Mouse (Mus musculus): ENCODE measurements around the gene Ikbkg. TPM values are rescaled to one million over a fixed set of nuclear protein-coding genes. Genes with fewer than 3 reads are reported as not detected.

Gene Ikbkg
- polyA plus RNA-seq (2012; ENCODE audit: low replicate concordance), result 16.9 and 22.2 TPM in 2 replicates

GRCm38 (mm10) chrX:74392535-74393443, at the start of gene Ikbkg, which contains the start of gene Fam3a:
TSS of gene Ikbkg (plus strand) at chrX:74393290.
TSS of gene Fam3a (minus strand) at chrX:74393272.

GRCm38 (mm10) chrX:74353467-74353770, 39.7 kb upstream of the Ikbkg start, which contains the start of gene Lage3:
TSS of gene Lage3 (minus strand) at chrX:74353618.

GRCm38 (mm10) chrX:74372888-74373549, 20.1 kb upstream of the Ikbkg start, which contains the start of the genes Ubl4a and Slc10a3:
TSS of gene Ubl4a (minus strand) at chrX:74373218.
TSS of gene Slc10a3 (minus strand) at chrX:74373349.

GRCm38 (mm10) chrX:74428826-74429276, 35.8 kb downstream of the Ikbkg start, which contains the start of gene G6pdx:
TSS of gene G6pdx (minus strand) at chrX:74429194.

GRCm38 (mm10) chrX:74481349-74481885, 88.3 kb downstream of the Ikbkg start, which contains the start of gene Gm6880:
TSS of gene Gm6880 (minus strand) at chrX:74481399.

Other genes starting within 250 kb of the Ikbkg start
- gene Tex28, start 225.5 kb upstream of the Ikbkg start, polyA plus RNA-seq (2012; ENCODE audit: low replicate concordance), result not detected in 2 replicates
- gene Tktl1, start 216.0 kb upstream of the Ikbkg start, polyA plus RNA-seq (2012; ENCODE audit: low replicate concordance), result not detected in 2 replicates
- gene Flna, start 143.5 kb upstream of the Ikbkg start, polyA plus RNA-seq (2012; ENCODE audit: low replicate concordance), result 201 and 294 TPM in 2 replicates
- gene Emd, start 138.6 kb upstream of the Ikbkg start, polyA plus RNA-seq (2012; ENCODE audit: low replicate concordance), result 25.7 and 40.9 TPM in 2 replicates
- gene Rpl10, start 122.5 kb upstream of the Ikbkg start, polyA plus RNA-seq (2012; ENCODE audit: low replicate concordance), result 154 and 937 TPM in 2 replicates
- 78.8 and 165 TPM in 2 replicates for gene Taz, start 111.4 kb upstream of the Ikbkg start, polyA plus RNA-seq (2012; ENCODE audit: low replicate concordance)
- gene Dnase1l1, start 111.0 kb upstream of the Ikbkg start, polyA plus RNA-seq (2012; ENCODE audit: low replicate concordance), result 1.8 and 1.9 TPM in 2 replicates
- gene Atp6ap1, start 96.2 kb upstream of the Ikbkg start, polyA plus RNA-seq (2012; ENCODE audit: low replicate concordance), result 20.3 and 40.2 TPM in 2 replicates
- 86.6 and 171 TPM in 2 replicates for gene Gdi1, start 88.3 kb upstream of the Ikbkg start, polyA plus RNA-seq (2012; ENCODE audit: low replicate concordance)
- 12.3 and 29.0 TPM in 2 replicates for gene Fam50a, start 80.3 kb upstream of the Ikbkg start, polyA plus RNA-seq (2012; ENCODE audit: low replicate concordance)
- 9.0 and 13.1 TPM in 2 replicates for gene Plxna3, start 64.2 kb upstream of the Ikbkg start, polyA plus RNA-seq (2012; ENCODE audit: low replicate concordance)
- gene Lage3, start 39.7 kb upstream of the Ikbkg start, polyA plus RNA-seq (2012; ENCODE audit: low replicate concordance), result 3.3 and 4.9 TPM in 2 replicates
- gene Ubl4a, start 20.1 kb upstream of the Ikbkg start, polyA plus RNA-seq (2012; ENCODE audit: low replicate concordance), result 10.3 and 20.7 TPM in 2 replicates
- gene Slc10a3, start 19.9 kb upstream of the Ikbkg start, polyA plus RNA-seq (2012; ENCODE audit: low replicate concordance), result 5.2 and 7.6 TPM in 2 replicates
- gene Fam3a, start within 50 bp of the Ikbkg start, polyA plus RNA-seq (2012; ENCODE audit: low replicate concordance), result 14.6 and 17.1 TPM in 2 replicates
- 10.9 and 17.0 TPM in 2 replicates for gene G6pdx, start 35.9 kb downstream of the Ikbkg start, polyA plus RNA-seq (2012; ENCODE audit: low replicate concordance)
- gene Gm6880, start 88.1 kb downstream of the Ikbkg start, polyA plus RNA-seq (2012; ENCODE audit: low replicate concordance), result not detected in 2 replicates
- not detected in 2 replicates for gene Olfr1326-ps1, start 181.6 kb downstream of the Ikbkg start, polyA plus RNA-seq (2012; ENCODE audit: low replicate concordance)
- gene Olfr1325, start 199.4 kb downstream of the Ikbkg start, polyA plus RNA-seq (2012; ENCODE audit: low replicate concordance), result not detected in 2 replicates